Mouse (Mus musculus) liver, adult 2 months (tissue): ENCODE data around the gene Pip5k1b.

Source experiments
- CTCF ChIP-seq: fragments of 200-500 bp; IDR thresholded peaks from 2 replicates; pipeline ENCODE4 v1.5.1; 2011; ENCODE audit warnings: low read depth, low read length, control low read depth
- POLR2A ChIP-seq: fragments of 200-500 bp; IDR thresholded peaks from 2 replicates; pipeline ENCODE4 v1.6.1; 2011; ENCODE audit warnings: low read length, control low read depth; ENCODE audit not compliant: insufficient read depth; ENCODE audit errors: extremely low read depth

DNA sequence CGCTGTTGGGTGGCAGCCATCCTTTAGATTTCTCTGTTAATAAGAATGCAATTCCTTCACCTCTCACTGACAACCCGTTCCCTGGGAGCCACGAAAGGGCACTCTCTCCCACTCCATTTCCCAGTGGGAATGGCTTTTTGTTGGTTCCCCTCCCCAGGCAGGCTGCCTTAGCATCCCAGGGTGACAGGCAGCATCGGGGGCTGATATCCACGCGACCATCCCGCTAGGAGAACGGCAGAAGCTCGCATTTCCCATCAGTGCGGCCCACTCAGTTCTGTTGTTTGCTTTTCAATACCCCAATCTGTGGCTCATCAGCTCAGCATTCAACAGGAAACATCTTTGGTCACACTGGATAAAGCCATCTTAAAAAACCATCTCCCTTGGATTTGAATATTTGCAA, 253.5 kb downstream of the Pip5k1b start:
- TF ChIP-seq CTCF (no peak), POLR2A (no peak)
